Mouse (Mus musculus) limb, embryonic 14.5 days (tissue): ENCODE data around the gene Pou2f1. TPM values are rescaled to one million over a fixed set of nuclear protein-coding genes. Genes with fewer than 3 reads are reported as not detected.

ENCODE experiments used
- ATAC-seq: fragments of 200-750 bp; cut with Nextera tagmentation; 2 replicates; pipeline ENCODE4 v1.8.0; 2017; ENCODE audit warnings: low read depth, moderate number of reproducible peaks, moderate TSS enrichment; ENCODE audit not compliant: low FRiP score
- DNase-seq: peaks from one replicate; pipeline ENCODE4 v3.0.0-alpha.2; 2015; ENCODE audit warnings: low spot score
- H3K27ac ChIP-seq: fragments of 300-500 bp; sonication (generic); replicated peaks from 2 replicates; pipeline ENCODE4 v1.5.1; 2014; ENCODE audit warnings: low read depth, mild to moderate bottlenecking, low read length, moderate library complexity, mixed read lengths
- H3K27me3 ChIP-seq: fragments of 300-500 bp; sonication (generic); 2 replicates; pipeline ENCODE4 v1.6.1; 2014; ENCODE audit warnings: low read length, mixed read lengths; ENCODE audit not compliant: control insufficient read depth, insufficient read depth
- H3K36me3 ChIP-seq: fragments of 300-500 bp; sonication (generic); 2 replicates; pipeline ENCODE4 v1.6.1; 2014; ENCODE audit warnings: mild to moderate bottlenecking, low read length, moderate library complexity, mixed read lengths; ENCODE audit not compliant: control insufficient read depth, insufficient read depth
- H3K4me1 ChIP-seq: fragments of 300-500 bp; sonication (generic); 2 replicates; pipeline ENCODE4 v1.6.1; 2014; ENCODE audit warnings: antibody characterized with exemption, low read length, mixed read lengths; ENCODE audit not compliant: control insufficient read depth, insufficient read depth
- H3K4me2 ChIP-seq: fragments of 300-500 bp; sonication (generic); replicated peaks from 2 replicates; pipeline ENCODE4 v1.6.1; 2014; ENCODE audit warnings: low read depth, mild to moderate bottlenecking, low read length, moderate library complexity; ENCODE audit not compliant: severe bottlenecking
- H3K4me3 ChIP-seq: fragments of 300-500 bp; sonication (generic); replicated peaks from 2 replicates; pipeline ENCODE4 v1.5.1; 2014; ENCODE audit warnings: low read length
- H3K9ac ChIP-seq: fragments of 300-500 bp; sonication (generic); 2 replicates; pipeline ENCODE4 v1.6.1; 2014; ENCODE audit warnings: mild to moderate bottlenecking, low read depth, low read length, moderate library complexity; ENCODE audit not compliant: severe bottlenecking
- H3K9me3 ChIP-seq: fragments of 300-500 bp; sonication (generic); 2 replicates; pipeline ENCODE4 v1.6.1; 2016; ENCODE audit warnings: low read length; ENCODE audit not compliant: control insufficient read depth
- POLR2A ChIP-seq: fragments of 200-500 bp; IDR thresholded peaks from 2 replicates; pipeline ENCODE4 v1.8.0; 2012; ENCODE audit warnings: inconsistent platforms, mild to moderate bottlenecking, moderate library complexity, borderline replicate concordance; ENCODE audit not compliant: insufficient read depth, insufficient read length; ENCODE audit errors: extremely low read depth
- WGBS: fragments of 180-500 bp; shearing (Covaris S2); extraction: QIAGEN DNeasy Blood & Tissue Kit; methylation state at CpG from one replicate; pipeline ENCODE4 v1.1.7; 2014; 5-methylcytosine and 5-hydroxymethylcytosine counted together
- polyA plus RNA-seq, 2 experiments: library from polyadenylated mRNA; depleted of rRNA in 1 of 2; stranded (reverse) in 1 of 2; unstranded in 1 of 2; fragments of >200 nt; fragmentation: Nextera tagmentation in 1 of 2; extraction: Ambion mirVana in 1 of 2; gene quantifications; 2 replicates each; pipeline versions ENCODE4 v1.2.1 to v1.2.3; 2012 to 2014

Pou2f1 gene
- polyA plus RNA-seq, 2 experiments: 7.3 to 16.4 TPM

- no peak for ATAC-seq
- Histone ChIP-seq H3K27me3 (no peaks in the 10 kb centered on the region), H3K9ac (no peak overlapping the region), H3K36me3 (no peaks in the 10 kb centered on the region), H3K4me3 (no peak overlapping the region), H3K27ac (no peak overlapping the region), H3K4me2 (no peak overlapping the region), H3K9me3 (no peaks in the 10 kb centered on the region), H3K4me1 (no peaks in the 10 kb centered on the region)
- DNase-seq: no peak
- no peak for TF ChIP-seq POLR2A
- 58% methylated on average over 5 of the region's 5 CpGs for WGBS
Measured at GRCm38 (mm10) chr1:166014530-166014929, 12.1 kb upstream of the Pou2f1 start.

DNA sequence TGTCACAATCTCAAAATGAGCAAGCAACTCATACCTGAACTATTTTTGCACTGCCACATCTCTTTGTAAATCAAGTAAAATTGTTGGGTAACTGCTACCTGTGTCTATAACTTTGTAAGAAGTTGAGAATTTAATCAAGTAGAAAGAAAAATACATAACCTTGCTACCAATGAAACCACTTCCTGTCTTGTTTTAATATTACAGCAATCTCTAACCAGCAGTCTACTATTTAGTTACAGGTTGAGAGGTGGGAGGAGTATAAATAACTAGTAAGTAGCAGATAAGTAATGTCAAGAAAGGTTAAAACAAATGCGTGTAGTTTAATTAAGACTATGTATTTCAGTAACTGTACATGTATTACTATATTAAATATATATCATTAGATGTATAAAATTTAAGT lies 7.6 kb upstream of the Pou2f1 start:
- no peak for TF ChIP-seq POLR2A
- DNase-seq: no peak
- H3K4me1 ChIP-seq: no peaks in the 10 kb centered on the region
- no peak overlapping the region for H3K27ac ChIP-seq
- no peaks in the 10 kb centered on the region for H3K9me3 ChIP-seq
- H3K4me3 ChIP-seq: no peak overlapping the region
- no peak for ATAC-seq
- no peak overlapping the region for H3K4me2 ChIP-seq
- H3K9ac ChIP-seq: no peak overlapping the region
- H3K27me3 ChIP-seq: no peaks in the 10 kb centered on the region
- 87% methylated on average over 1 of the region's 1 CpGs for WGBS
- no peaks in the 10 kb centered on the region for H3K36me3 ChIP-seq

DNA sequence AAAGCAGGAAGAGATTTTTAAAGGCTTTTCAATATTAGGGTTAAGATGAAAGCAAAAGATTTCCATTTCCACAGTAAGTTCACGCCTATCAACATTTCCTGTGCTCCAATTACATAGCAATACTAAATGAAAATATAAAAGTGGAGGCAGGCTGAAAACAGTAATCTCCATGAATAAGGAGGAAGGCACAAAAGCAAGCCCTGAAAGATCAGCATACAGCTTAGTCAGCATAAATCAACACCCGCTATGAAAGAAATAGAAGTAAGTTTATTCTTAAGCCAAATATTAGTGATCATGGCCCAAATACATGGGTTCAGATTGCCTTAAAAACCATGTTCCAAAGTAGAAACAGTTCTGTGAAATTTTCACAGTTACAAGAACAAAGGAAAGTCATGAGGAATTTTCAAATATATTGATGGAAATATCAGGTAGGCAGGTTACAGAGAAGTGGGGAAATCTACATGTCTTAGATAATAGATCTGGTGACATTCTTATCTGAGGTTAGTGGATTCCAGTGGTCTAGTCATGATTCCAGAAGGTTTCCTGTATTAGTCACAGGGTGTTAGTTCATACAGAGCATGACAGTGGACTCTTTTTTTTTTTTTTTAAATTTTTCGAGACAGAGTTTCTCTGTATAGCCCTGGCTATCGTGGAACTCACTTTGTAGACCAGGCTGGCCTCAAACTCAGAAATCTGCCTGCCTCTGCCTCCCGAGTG lies 6.3 kb upstream of the Pou2f1 start:
- ATAC-seq: no peak
- no peak for TF ChIP-seq POLR2A
- Histone ChIP-seq H3K27ac (no peak overlapping the region), H3K4me2 (no peak overlapping the region), H3K27me3 (no peaks in the 10 kb centered on the region), H3K9ac (no peak overlapping the region), H3K4me1 (no peaks in the 10 kb centered on the region), H3K4me3 (no peak overlapping the region), H3K36me3 (no peaks in the 10 kb centered on the region), H3K9me3 (no peaks in the 10 kb centered on the region)
- DNase-seq: no peak
- 86% methylated on average over 5 of the region's 5 CpGs for WGBS

DNA sequence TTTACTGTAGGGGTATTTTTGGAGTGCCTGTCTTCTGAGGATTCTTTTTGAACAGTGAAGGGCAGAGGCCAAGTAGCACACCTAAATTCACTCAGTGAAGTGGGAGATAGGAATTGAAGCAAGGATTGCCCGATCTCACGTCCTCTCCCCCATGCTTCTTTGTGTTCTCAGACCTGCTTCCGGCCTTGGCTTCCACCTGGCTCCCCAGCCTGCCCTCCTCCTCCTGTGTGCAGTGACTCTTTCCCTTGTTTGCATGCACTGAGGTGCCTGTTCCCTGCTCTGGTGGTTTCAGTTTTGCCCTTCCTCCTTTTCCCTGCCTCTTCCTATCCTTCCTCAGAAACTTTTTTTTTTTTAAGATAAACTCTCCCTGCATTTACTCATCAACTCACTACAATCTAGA lies 4.5 kb upstream of the Pou2f1 start:
- H3K9ac ChIP-seq: no peak overlapping the region
- WGBS: 68% methylated on average over 3 of the region's 3 CpGs
- no peak overlapping the region for H3K27ac ChIP-seq
- no peaks in the 10 kb centered on the region for H3K4me1 ChIP-seq
- DNase-seq (no peak), ATAC-seq (no peak)
- H3K36me3 ChIP-seq: no peaks in the 10 kb centered on the region
- no peaks in the 10 kb centered on the region for H3K27me3 ChIP-seq
- no peaks in the 10 kb centered on the region for H3K9me3 ChIP-seq
- H3K4me2 ChIP-seq: no peak overlapping the region
- TF ChIP-seq POLR2A: no peak
- no peak overlapping the region for H3K4me3 ChIP-seq

- H3K36me3 ChIP-seq: no peaks in the 10 kb centered on the region
- DNase-seq (peak; percentile 86), ATAC-seq (peak; percentile 78)
- TF ChIP-seq POLR2A: no peak
- H3K4me3 ChIP-seq: peak overlapping the region; percentile 90
- no peaks in the 10 kb centered on the region for H3K9me3 ChIP-seq
- H3K4me2 ChIP-seq: peak overlapping the region; percentile 70
- H3K27ac ChIP-seq: no peak overlapping the region
- H3K4me1 ChIP-seq: peaks cover 10% of the 10 kb centered on the region; the same call in 1 of the 2 replicates
- WGBS: under 1% methylated on average over 54 of the region's 61 CpGs
- H3K9ac ChIP-seq: 0 out of 2 replicates have a peak overlapping the region, but pooled peaks have one; percentile 36
- no peaks in the 10 kb centered on the region for H3K27me3 ChIP-seq
Measured at GRCm38 (mm10) chr1:166003181-166004022, 924 bp upstream of the Pou2f1 start.
